Mouse (Mus musculus): ENCODE measurements around the gene Ltb4r2.

- TF ChIP-seq POLR2A (IDR thresholded peaks at IDR 0.05; ENCODE audit: low read depth, low read length) = no peak
- no peak for TF ChIP-seq CTCF (IDR thresholded peaks at IDR 0.05; ENCODE audit: extremely low read depth, insufficient read depth, insufficient read length, insufficient replicate concordance)
Measured at GRCm38 (mm10) chr14:55787731-55788130, 26.5 kb downstream of the Ltb4r2 start.
